Mouse (Mus musculus): ENCODE measurements around the gene Rnf113a2. TPM values are rescaled to one million over a fixed set of nuclear protein-coding genes. Genes with fewer than 3 reads are reported as not detected.

The Rnf113a2 gene
- total and polyA plus RNA-seq, 3 experiments = 0.10 to 0.15 TPM; not detected in 1

DNA sequence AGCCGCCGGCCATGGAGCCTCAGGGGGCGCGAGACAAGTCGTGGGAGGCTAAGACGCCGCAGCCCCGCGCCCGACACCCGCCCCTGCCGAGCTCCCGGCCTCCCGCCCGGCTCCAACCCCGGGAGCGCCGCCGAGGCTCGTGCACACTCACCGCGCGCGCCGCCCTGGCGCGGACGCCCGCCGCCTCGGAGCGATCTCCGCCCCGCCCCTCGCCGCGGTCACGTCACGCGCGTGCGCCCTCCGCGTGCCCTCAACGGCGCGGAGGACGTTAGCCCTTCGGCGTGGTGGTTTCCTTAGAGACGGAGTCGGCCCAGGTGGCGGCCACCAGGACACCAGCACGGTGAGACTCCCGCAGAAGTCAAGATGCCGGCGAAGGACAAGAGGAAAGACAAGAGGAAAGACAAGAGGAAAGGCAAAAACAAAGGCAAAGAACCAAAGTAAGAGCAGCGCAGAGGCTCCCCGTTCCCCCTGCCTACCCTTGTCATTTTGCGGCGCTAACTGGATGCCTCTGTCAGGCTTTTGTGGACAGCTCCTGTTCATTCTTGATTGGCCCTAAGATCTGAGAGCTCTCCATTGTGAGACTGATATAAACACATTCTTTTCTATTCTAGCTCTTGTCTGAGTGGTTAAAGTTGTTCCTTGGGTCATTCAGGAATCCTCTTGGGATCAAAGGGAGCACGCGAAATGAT is 8.0 kb upstream of the Rnf113a2 start, which contains the start of the genes Entpd5 and Bbof1:
Gene Entpd5, minus strand, starts transcription at position 211 of the 689 bp plus-strand sequence.
Gene Bbof1, plus strand, starts transcription at position 253 of the 689 bp plus-strand sequence.
- H3K36me3 ChIP-seq (ENCODE audit: control insufficient read depth in 1 of 2, insufficient read depth in 2 of 2, low read length in 2 of 2) = peaks cover 0 to 8% of the 10 kb centered on the region in 2 experiments; a peak in 2 of 4 replicates
- H3K27me3 ChIP-seq (ENCODE audit: control insufficient read depth in 1 of 2, insufficient read depth in 2 of 2, low read length in 2 of 2) = no peaks in the 10 kb centered on the region
- no peaks in the 10 kb centered on the region for H3K9me3 ChIP-seq (replicated peaks; ENCODE audit: insufficient read depth, low read length)
- no peaks in the 10 kb centered on the region; the same call in 1 of the 2 replicates for H3K79me2 ChIP-seq (ENCODE audit: control insufficient read depth, insufficient read depth, low read length, poor library complexity)
- peaks cover 4 to 8% of the 10 kb centered on the region in 2 experiments; a peak in 3 of 4 replicates for H3K4me1 ChIP-seq (ENCODE audit: control insufficient read depth in 1 of 2, insufficient read depth in 2 of 2, low read length in 2 of 2)
- peak within 1 kb of the TSS; percentile 76 for H3K9ac ChIP-seq (ENCODE audit: control insufficient read depth, low read depth, low read length, poor library complexity, severe bottlenecking)
- H3K4me3 ChIP-seq (ENCODE audit: control insufficient read depth in 1 of 2, insufficient read depth in 1 of 2, low read depth in 2 of 2, low read length in 2 of 2) = peak within 1 kb of the TSS; percentile 67 to 94
- peak within 1 kb of the TSS; percentile 68 for H3K27ac ChIP-seq (ENCODE audit: control insufficient read depth, low read depth, low read length)
- peak; percentile 89 for DNase-seq (ENCODE audit: low read depth, low spot score)
- peak; percentile 95 for TF ChIP-seq MXI1 (IDR thresholded peaks at IDR 0.05; ENCODE audit: low read depth, low read length)
- no peak for TF ChIP-seq ETS1 (IDR thresholded peaks at IDR 0.05; ENCODE audit: low read depth, low read length)
- TF ChIP-seq USF1 (IDR thresholded peaks at IDR 0.05; ENCODE audit: low read depth, low read length) = peak; percentile 27; the same call in 1 of the 2 replicates
- TF ChIP-seq MYB (IDR thresholded peaks at IDR 0.05; ENCODE audit: low read depth, low read length) = peak; percentile 28; the same call in 1 of the 2 replicates
- no peak for TF ChIP-seq JUND (IDR thresholded peaks at IDR 0.05; ENCODE audit: low read depth, low read length)
- peak; percentile 67; the same call in 1 of the 2 replicates for TF ChIP-seq ZMIZ1 (IDR thresholded peaks at IDR 0.05; ENCODE audit: low read depth, low read length)
- TF ChIP-seq POLR2A (IDR thresholded peaks at IDR 0.05; ENCODE audit: control insufficient read depth in 1 of 2, insufficient read depth in 1 of 2, low read depth in 1 of 2, low read length in 2 of 2, poor library complexity in 1 of 2) = peak; percentile 73 to 77; a peak in 3 of 4 replicates
- no peak for TF ChIP-seq ZC3H11A (IDR thresholded peaks at IDR 0.05; ENCODE audit: low read depth, low read length)
- TF ChIP-seq MEF2A (IDR thresholded peaks at IDR 0.05; ENCODE audit: extremely low read depth, insufficient replicate concordance, low read depth, low read length, poor library complexity, severe bottlenecking) = no peak
- TF ChIP-seq NRF1 (IDR thresholded peaks at IDR 0.05; ENCODE audit: insufficient read depth, low read depth, low read length, poor library complexity, severe bottlenecking) = peak; percentile 76
- TF ChIP-seq CTCF (IDR thresholded peaks at IDR 0.05 in 2 of 3, conservative IDR thresholded peaks at IDR 0.05 in 1 of 3; ENCODE audit: control insufficient read depth in 1 of 3, insufficient read depth in 1 of 3, low read depth in 2 of 3, low read length in 3 of 3, poor library complexity in 1 of 3, severe bottlenecking in 1 of 3) = no peak
- TF ChIP-seq MAZ (IDR thresholded peaks at IDR 0.05; ENCODE audit: low read depth, low read length) = peak; percentile 67; the same call in 1 of the 2 replicates
- TF ChIP-seq KAT2A (conservative IDR thresholded peaks at IDR 0.05; ENCODE audit: low read depth, low read length) = no peak
- no peak for TF ChIP-seq BHLHE40 (IDR thresholded peaks at IDR 0.05; ENCODE audit: borderline replicate concordance, low read depth, low read length)
- TF ChIP-seq TAL1 (IDR thresholded peaks at IDR 0.05; ENCODE audit: low read length) = no peak
- TF ChIP-seq NELFE (IDR thresholded peaks at IDR 0.05; ENCODE audit: low read depth, low read length) = peak; percentile 80
- peak; percentile 26; the same call in 1 of the 2 replicates for TF ChIP-seq HCFC1 (IDR thresholded peaks at IDR 0.05; ENCODE audit: low read depth, low read length)
- no peak for TF ChIP-seq TBP (IDR thresholded peaks at IDR 0.05; ENCODE audit: low read depth, low read length)
- peak; percentile 60; the same call in 1 of the 2 replicates for TF ChIP-seq MAX (IDR thresholded peaks at IDR 0.05; ENCODE audit: low read length)
- TF ChIP-seq EP300 (IDR thresholded peaks at IDR 0.05; ENCODE audit: low read depth in 1 of 2, low read length in 2 of 2) = no peak
- no peak for TF ChIP-seq GATA1 (IDR thresholded peaks at IDR 0.05; ENCODE audit: low read depth, low read length)
- no peak for TF ChIP-seq POLR2AphosphoS2 (IDR thresholded peaks at IDR 0.05; ENCODE audit: low read length)
- TF ChIP-seq ELF1 (IDR thresholded peaks at IDR 0.05; ENCODE audit: low read depth, low read length) = no peak
- TF ChIP-seq UBTF (IDR thresholded peaks at IDR 0.05; ENCODE audit: borderline replicate concordance, insufficient read depth, low read depth, low read length) = no peak; the same call in 1 of the 2 replicates
- no peak for TF ChIP-seq USF2 (IDR thresholded peaks at IDR 0.05; ENCODE audit: borderline replicate concordance in 1 of 2, insufficient read depth in 1 of 2, low read depth in 1 of 2, low read length in 2 of 2)
- 0 out of 2 replicates have a peak, but pooled peaks have one; percentile 38 for TF ChIP-seq MYC (IDR thresholded peaks at IDR 0.05; ENCODE audit: low read depth, low read length)
- TF ChIP-seq RCOR1 (IDR thresholded peaks at IDR 0.05; ENCODE audit: low read depth, low read length) = no peak
- no peak for TF ChIP-seq E2F4 (IDR thresholded peaks at IDR 0.05; ENCODE audit: borderline replicate concordance, low read depth, low read length)
- no peak for TF ChIP-seq ZNF384 (IDR thresholded peaks at IDR 0.05; ENCODE audit: low read depth, low read length)
- TF ChIP-seq RAD21 (IDR thresholded peaks at IDR 0.05; ENCODE audit: low read depth, low read length) = no peak
- no peak for TF ChIP-seq ZKSCAN1 (IDR thresholded peaks at IDR 0.05; ENCODE audit: low read depth, low read length)
- no peak for TF ChIP-seq POLR2AphosphoS5 (IDR thresholded peaks at IDR 0.05; ENCODE audit: borderline replicate concordance, low read depth, low read length)
- no peak for TF ChIP-seq CHD1 (IDR thresholded peaks at IDR 0.05; ENCODE audit: low read depth, low read length)
- no peak for TF ChIP-seq SMC3 (IDR thresholded peaks at IDR 0.05; ENCODE audit: low read depth, low read length)
- TF ChIP-seq CHD2 (IDR thresholded peaks at IDR 0.05; ENCODE audit: low read length) = no peak
- no peak for TF ChIP-seq MAFK (IDR thresholded peaks at IDR 0.05; ENCODE audit: borderline replicate concordance, low read depth, low read length)

Measured in MEL (cell line).